Mouse (Mus musculus): ENCODE results near the gene Myocd. TPM values are rescaled to one million over a fixed set of nuclear protein-coding genes. Genes with fewer than 3 reads are reported as not detected.

The Myocd gene
- polyA plus RNA-seq, 1 experiment from 2014 or later: 0.22 TPM

GRCm38 (mm10) chr11:65161881-65162766, 107.7 kb downstream of the Myocd start:
- DNase-seq (no peak), ATAC-seq (ENCODE audit: low read depth) (no peak)
- Histone ChIP-seq H3K4me2 (peak overlapping the region; percentile 67), H3K36me3 (no peaks in the 10 kb centered on the region), H3K9ac (peak overlapping the region; percentile 53), H3K4me1 (replicated peaks) (no peaks in the 10 kb centered on the region; the same call in 1 of the 2 replicates), H3K27me3 (peaks cover 27% of the 10 kb centered on the region), H3K9me3 (replicated peaks) (no peaks in the 10 kb centered on the region), H3K27ac (no peak overlapping the region), H3K4me3 (replicated peaks) (peak overlapping the region; percentile 62)
- 2% methylated on average over 45 of the region's 49 CpGs for WGBS (ENCODE audit: insufficient replicate concordance)

GRCm38 (mm10) chr11:65160991-65161880, 108.6 kb downstream of the Myocd start:
- Histone ChIP-seq H3K36me3 (no peaks in the 10 kb centered on the region), H3K4me2 (no peak overlapping the region), H3K4me3 (replicated peaks) (no peak overlapping the region), H3K27me3 (peaks cover 27% of the 10 kb centered on the region), H3K27ac (no peak overlapping the region), H3K4me1 (replicated peaks) (no peaks in the 10 kb centered on the region; the same call in 1 of the 2 replicates), H3K9me3 (replicated peaks) (no peaks in the 10 kb centered on the region), H3K9ac (no peak overlapping the region)
- 45% methylated on average over 7 of the region's 7 CpGs for WGBS (ENCODE audit: insufficient replicate concordance)
- ATAC-seq (ENCODE audit: low read depth) (no peak), DNase-seq (no peak)

GRCm38 (mm10) chr11:65159791-65160190, 110.0 kb downstream of the Myocd start, which contains the start of gene 1700086D15Rik:
TSS of gene 1700086D15Rik (minus strand) at chr11:65159891.
- Histone ChIP-seq H3K9me3 (replicated peaks) (no peaks in the 10 kb centered on the region), H3K9ac (no peak within 1 kb of the TSS), H3K27me3 (peaks cover 27% of the 10 kb centered on the region), H3K4me3 (replicated peaks) (no peak within 1 kb of the TSS), H3K4me2 (no peak within 1 kb of the TSS), H3K36me3 (no peaks in the 10 kb centered on the region), H3K27ac (no peak within 1 kb of the TSS), H3K4me1 (replicated peaks) (no peaks in the 10 kb centered on the region; the same call in 1 of the 2 replicates)
- 69% methylated on average over 5 of the region's 5 CpGs for WGBS (ENCODE audit: insufficient replicate concordance)
- DNase-seq (no peak), ATAC-seq (ENCODE audit: low read depth) (no peak)

- Histone ChIP-seq H3K27ac (no peak overlapping the region), H3K4me2 (no peak overlapping the region), H3K27me3 (peaks cover 27% of the 10 kb centered on the region), H3K9me3 (replicated peaks) (no peaks in the 10 kb centered on the region), H3K9ac (no peak overlapping the region), H3K36me3 (no peaks in the 10 kb centered on the region), H3K4me1 (replicated peaks) (no peaks in the 10 kb centered on the region; the same call in 1 of the 2 replicates), H3K4me3 (replicated peaks) (no peak overlapping the region)
- 75% methylated on average over 5 of the region's 5 CpGs for WGBS (ENCODE audit: insufficient replicate concordance)
- no peak for DNase-seq
- ATAC-seq (ENCODE audit: low read depth): no peak
These were observed 111.2 kb downstream of the Myocd start for GRCm38 (mm10) chr11:65158658-65158990.

- 73% methylated on average over 20 of the region's 20 CpGs for WGBS (ENCODE audit: insufficient replicate concordance)
- Histone ChIP-seq H3K36me3 (no peaks in the 10 kb centered on the region), H3K9ac (no peak overlapping the region), H3K27me3 (peaks cover 24% of the 10 kb centered on the region), H3K4me1 (replicated peaks) (no peaks in the 10 kb centered on the region; the same call in 1 of the 2 replicates), H3K4me3 (replicated peaks) (no peak overlapping the region), H3K9me3 (replicated peaks) (no peaks in the 10 kb centered on the region), H3K27ac (no peak overlapping the region), H3K4me2 (no peak overlapping the region)
- no peak for DNase-seq
- ATAC-seq (ENCODE audit: low read depth): no peak
These were observed 111.7 kb downstream of the Myocd start for GRCm38 (mm10) chr11:65157966-65158657.

GRCm38 (mm10) chr11:65153006-65153405, 116.8 kb downstream of the Myocd start:
- DNase-seq (no peak), ATAC-seq (ENCODE audit: low read depth) (no peak)
- Histone ChIP-seq H3K27ac (no peak overlapping the region), H3K27me3 (no peaks in the 10 kb centered on the region), H3K9me3 (replicated peaks) (no peaks in the 10 kb centered on the region), H3K36me3 (no peaks in the 10 kb centered on the region), H3K4me3 (replicated peaks) (no peak overlapping the region), H3K4me1 (replicated peaks) (no peaks in the 10 kb centered on the region), H3K9ac (no peak overlapping the region), H3K4me2 (no peak overlapping the region)
- 61% methylated on average over 5 of the region's 5 CpGs for WGBS (ENCODE audit: insufficient replicate concordance)

- H3K9me3 ChIP-seq (replicated peaks): no peaks in the 10 kb centered on the region
- no peak for DNase-seq
- no peak overlapping the region for H3K27ac ChIP-seq
- WGBS (ENCODE audit: insufficient replicate concordance): 60% methylated on average over 7 of the region's 7 CpGs
- H3K4me1 ChIP-seq (replicated peaks): no peaks in the 10 kb centered on the region
- no peak overlapping the region for H3K4me3 ChIP-seq (replicated peaks)
- H3K4me2 ChIP-seq: no peak overlapping the region
- no peak for ATAC-seq (ENCODE audit: low read depth)
- no peaks in the 10 kb centered on the region for H3K36me3 ChIP-seq
- no peaks in the 10 kb centered on the region for H3K27me3 ChIP-seq
- H3K9ac ChIP-seq: no peak overlapping the region
These were observed 121.3 kb downstream of the Myocd start for GRCm38 (mm10) chr11:65148441-65148840.

GRCm38 (mm10) chr11:65142838-65143417, 126.9 kb downstream of the Myocd start:
- H3K4me3 ChIP-seq (replicated peaks): no peak overlapping the region
- WGBS (ENCODE audit: insufficient replicate concordance): 65% methylated on average over 4 of the region's 4 CpGs
- no peaks in the 10 kb centered on the region for H3K4me1 ChIP-seq (replicated peaks)
- DNase-seq: no peak
- no peaks in the 10 kb centered on the region for H3K36me3 ChIP-seq
- H3K4me2 ChIP-seq: no peak overlapping the region
- no peaks in the 10 kb centered on the region for H3K27me3 ChIP-seq
- no peak for ATAC-seq (ENCODE audit: low read depth)
- no peak overlapping the region for H3K9ac ChIP-seq
- H3K9me3 ChIP-seq (replicated peaks): no peaks in the 10 kb centered on the region
- H3K27ac ChIP-seq: no peak overlapping the region

- Histone ChIP-seq H3K27ac (no peak overlapping the region), H3K4me1 (replicated peaks) (no peaks in the 10 kb centered on the region), H3K9me3 (replicated peaks) (no peaks in the 10 kb centered on the region), H3K9ac (no peak overlapping the region), H3K4me3 (replicated peaks) (no peak overlapping the region), H3K4me2 (no peak overlapping the region), H3K36me3 (no peaks in the 10 kb centered on the region), H3K27me3 (no peaks in the 10 kb centered on the region)
- WGBS (ENCODE audit: insufficient replicate concordance): 55% methylated on average over 3 of the region's 3 CpGs
- no peak for DNase-seq
- ATAC-seq (ENCODE audit: low read depth): no peak
These were observed 130.8 kb downstream of the Myocd start for GRCm38 (mm10) chr11:65139030-65139429.

GRCm38 (mm10) chr11:65137145-65137652, 132.6 kb downstream of the Myocd start:
- Histone ChIP-seq H3K27ac (no peak overlapping the region), H3K4me3 (replicated peaks) (no peak overlapping the region), H3K27me3 (no peaks in the 10 kb centered on the region), H3K9me3 (replicated peaks) (no peaks in the 10 kb centered on the region), H3K9ac (no peak overlapping the region), H3K4me1 (replicated peaks) (no peaks in the 10 kb centered on the region), H3K36me3 (no peaks in the 10 kb centered on the region), H3K4me2 (no peak overlapping the region)
- ATAC-seq (ENCODE audit: low read depth) (peak; percentile 65), DNase-seq (no peak)
- 59% methylated on average over 2 of the region's 2 CpGs for WGBS (ENCODE audit: insufficient replicate concordance)

All from liver, embryonic 13.5 days (tissue).